Mouse (Mus musculus): ENCODE results near the gene Nucb1.
"Not testable (repeated sequence)": the region's sequence is repeated elsewhere in the genome, so short reads cannot be mapped to it uniquely, and the experiment has no call there.

Nucb1 gene

GRCm38 (mm10) chr7:45524841-45525621 lies 14.8 kb upstream of the Nucb1 start:
- peak in 1 of 2 experiments; percentile 21 for DNase-seq (ENCODE audit: low spot score in 2 of 2)

DNA sequence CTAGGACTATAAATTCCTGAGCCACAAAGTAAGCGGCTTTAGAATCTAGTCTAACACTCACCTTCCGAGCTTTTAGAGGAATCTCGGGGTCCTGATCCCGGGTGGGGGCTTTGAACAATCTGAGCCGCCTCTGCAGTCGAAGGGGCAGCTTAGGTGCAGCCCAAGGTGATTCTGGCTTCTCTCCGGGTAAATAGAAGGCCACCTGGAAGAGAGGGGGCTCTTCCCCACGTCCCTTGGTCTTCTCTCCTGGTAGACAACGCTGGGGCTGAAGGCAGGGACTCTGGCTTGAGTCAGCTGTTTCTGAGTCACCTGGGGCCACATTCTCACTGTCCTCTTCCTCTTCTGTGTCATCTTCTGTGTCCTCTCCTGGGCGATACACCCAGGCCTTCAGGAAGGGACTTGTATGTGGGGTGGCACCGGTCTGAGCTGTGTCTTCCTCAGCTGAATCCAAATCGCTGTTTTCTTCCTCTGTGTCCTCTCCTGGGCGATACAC lies 13.5 kb upstream of the Nucb1 start:
- no peak for DNase-seq (ENCODE audit: low spot score in 2 of 2)

GRCm38 (mm10) chr7:45522957-45523676 lies 12.9 kb upstream of the Nucb1 start:
- DNase-seq (ENCODE audit: low spot score in 2 of 2): no peak

DNA sequence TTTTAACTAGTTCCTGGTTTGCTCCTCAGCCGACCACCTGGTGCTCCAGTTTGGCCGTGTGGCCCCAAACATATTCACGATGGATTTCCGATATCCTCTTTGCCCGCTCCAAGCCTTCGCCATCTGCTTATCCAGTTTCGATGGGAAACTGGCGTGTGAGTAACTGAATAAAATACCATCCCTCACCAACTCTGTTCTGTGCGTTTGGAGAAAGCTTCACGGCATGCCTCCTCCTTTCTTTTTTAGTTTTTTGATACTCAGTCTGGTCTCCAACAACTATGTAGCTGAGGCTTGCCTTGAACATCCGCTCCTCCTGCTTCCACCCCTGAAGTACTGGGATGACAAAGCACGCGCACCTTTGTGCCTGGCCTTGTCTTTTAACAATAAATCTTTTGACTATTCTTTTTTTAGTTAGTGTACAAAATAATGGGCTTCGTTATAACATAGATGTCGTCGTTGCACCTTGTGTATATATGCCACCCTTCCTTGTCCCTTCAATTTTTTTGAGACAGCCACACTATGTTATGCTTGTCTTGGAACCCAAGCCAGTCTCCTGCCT lies 12.1 kb upstream of the Nucb1 start:
- DNase-seq (ENCODE audit: low spot score in 2 of 2): no peak

GRCm38 (mm10) chr7:45521728-45522184 lies 11.6 kb upstream of the Nucb1 start:
- peak; percentile 91 to 94 for DNase-seq (ENCODE audit: low spot score in 2 of 2)

DNA sequence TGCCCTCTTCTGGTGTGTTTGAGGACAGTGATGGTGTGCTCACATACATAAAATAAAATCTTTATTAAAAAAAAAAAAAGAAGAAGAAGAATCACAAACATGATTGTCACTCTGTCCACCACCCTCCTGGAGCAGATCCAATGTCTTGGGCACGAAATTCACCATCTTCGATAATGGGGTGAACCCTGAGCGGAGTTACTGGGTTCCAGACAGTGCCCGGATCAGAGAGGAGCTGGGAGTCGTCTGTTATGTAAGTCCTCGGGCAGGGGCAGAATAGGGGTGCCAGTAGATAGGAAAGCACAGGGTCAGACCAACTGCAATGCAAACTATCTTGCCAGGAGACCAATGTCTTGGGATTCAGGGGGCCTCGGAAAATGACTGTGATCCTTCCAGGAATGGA lies 10.4 kb upstream of the Nucb1 start:
- DNase-seq (ENCODE audit: low spot score in 2 of 2): no peak

DNA sequence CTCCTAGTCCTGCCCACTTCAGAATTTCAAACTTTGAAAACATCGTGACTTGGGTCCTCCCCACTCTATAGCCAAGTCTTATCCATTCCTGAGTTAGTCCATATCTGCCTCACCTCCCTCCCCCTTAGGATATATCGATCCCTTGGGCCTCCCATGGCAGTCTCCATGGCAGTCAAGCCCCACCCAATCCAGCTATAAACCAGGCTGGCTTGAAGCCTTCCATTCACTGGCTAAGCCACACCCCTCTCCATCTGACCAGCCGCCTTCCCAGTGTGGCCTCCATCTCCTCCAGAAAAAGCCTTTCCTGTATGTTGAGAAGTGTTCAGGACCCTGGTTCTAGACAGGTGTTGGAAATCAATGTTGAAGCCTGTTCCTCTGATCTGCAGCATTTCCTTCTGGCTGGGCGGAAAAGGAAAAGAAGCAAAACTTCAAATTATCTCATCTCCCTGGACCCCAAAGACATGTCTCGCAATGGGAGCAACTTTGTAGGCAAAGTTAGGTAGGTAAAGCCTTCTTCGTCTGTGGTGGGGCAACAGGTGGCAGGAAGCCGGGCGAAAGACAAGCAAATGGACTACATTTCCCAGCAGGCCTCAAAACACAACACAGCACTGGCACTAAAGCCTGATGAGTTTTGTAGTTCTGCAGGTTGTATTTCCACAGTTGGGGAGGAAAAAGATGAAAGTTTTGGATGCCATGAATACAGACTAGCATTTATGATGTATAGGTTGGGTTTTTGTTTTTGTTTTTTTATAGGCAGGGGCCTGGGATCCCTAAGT lies 9.3 kb upstream of the Nucb1 start:
- DNase-seq (ENCODE audit: low spot score in 2 of 2): no peak

DNA sequence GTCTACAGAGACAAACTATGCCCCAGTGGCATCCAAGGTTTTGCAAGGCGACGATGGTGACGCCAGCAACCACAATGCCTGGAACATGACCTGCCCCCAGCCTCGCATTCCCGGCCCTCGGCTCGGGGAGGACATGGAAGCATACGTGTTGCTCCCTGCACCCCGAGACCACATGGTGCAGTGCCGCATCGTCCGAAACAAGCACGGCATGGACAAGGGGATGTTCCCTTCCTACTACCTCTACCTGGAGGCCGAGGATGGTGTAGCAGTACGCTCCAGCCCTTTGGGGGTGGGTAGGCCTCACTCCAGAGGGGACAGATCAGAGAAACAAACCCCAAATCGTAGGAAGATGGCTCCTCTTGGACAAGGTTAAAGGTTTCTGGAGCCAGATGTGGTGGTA lies 8.4 kb upstream of the Nucb1 start:
- DNase-seq (ENCODE audit: low spot score in 2 of 2): no peak

- DNase-seq (ENCODE audit: low spot score in 2 of 2): not testable (repeated sequence)
Measured at GRCm38 (mm10) chr7:45516846-45517245, 6.6 kb upstream of the Nucb1 start.

- no peak for DNase-seq (ENCODE audit: low spot score in 2 of 2)
Measured at GRCm38 (mm10) chr7:45515436-45515835, 5.2 kb upstream of the Nucb1 start.

DNA sequence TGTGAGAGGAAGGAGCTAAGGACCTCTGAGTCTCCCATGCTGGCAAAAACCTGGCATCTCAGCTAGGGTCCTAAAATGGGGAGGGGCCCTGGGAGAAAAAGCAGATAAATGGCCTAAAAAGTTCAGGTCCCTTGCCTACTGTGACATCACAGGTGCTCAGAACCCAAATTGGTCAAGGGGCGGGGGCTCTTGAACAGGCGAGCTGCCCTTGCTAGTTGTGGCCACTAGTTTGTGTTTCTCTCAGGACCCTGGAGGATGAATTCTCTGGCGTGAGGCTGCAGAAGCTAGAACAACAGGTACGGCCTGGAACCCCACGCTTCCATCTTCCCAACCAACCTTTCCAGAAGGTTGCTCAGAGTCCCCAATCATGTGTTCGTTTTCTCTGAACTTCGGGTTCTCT lies 4.2 kb upstream of the Nucb1 start:
- no peak for DNase-seq (ENCODE audit: low spot score in 2 of 2)

DNA sequence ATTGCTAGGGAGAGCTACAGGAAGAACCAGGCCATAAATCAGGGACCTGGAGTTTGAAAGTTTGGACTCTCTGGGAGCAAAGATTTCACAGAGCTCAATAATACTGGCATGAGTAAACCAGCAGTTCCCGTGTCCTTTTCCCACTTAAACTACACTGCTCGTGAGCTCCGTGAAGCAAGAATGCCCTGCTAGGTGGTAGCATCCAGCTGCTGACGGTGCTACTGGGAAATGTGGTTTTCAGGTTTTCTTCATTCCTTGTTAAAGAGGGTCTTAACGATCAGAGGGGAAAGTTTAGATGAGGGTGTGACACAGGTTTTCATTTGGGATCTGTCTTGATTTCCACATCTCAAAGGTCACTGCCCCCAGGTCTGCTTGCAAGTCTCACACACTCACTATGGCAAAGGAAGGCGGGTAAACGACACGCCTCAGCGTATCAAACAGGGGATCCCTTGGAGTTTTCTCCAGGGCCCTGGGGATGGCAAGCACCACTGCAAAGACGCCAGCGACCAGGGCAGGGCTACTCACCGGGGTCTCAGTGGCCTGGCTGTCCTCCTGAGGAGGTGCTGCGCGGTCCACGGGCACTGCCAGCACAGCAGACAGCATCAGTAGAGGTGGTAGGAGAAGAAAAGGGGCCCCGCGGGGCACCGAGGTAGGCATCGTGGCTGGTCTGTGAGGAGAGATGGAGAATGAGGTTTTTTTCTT lies 874 bp downstream of the Nucb1 start:
- DNase-seq (ENCODE audit: low spot score in 2 of 2): no peak

DNA sequence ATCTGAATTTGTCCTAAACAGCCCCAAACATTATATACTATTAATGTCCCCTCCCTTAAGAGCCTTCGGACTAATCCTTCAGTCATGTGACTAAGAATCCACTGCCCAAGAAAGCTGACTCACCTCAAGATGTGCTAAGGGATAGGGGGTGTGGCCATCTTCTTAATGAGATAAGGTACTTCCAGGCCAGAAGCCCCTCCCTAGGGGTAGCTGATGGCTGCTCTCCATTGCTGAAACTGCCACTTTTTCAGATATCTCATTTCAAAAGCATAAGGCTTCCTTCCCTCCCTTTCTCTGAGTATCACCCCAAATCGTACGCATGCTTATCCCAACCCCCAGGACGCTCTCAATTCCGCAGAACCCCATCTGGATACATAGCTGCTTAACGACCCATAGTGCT lies 1.6 kb downstream of the Nucb1 start:
- DNase-seq (ENCODE audit: low spot score in 2 of 2): no peak

GRCm38 (mm10) chr7:45507583-45507982 lies 2.6 kb downstream of the Nucb1 start:
- DNase-seq (ENCODE audit: low spot score in 2 of 2): no peak

DNA sequence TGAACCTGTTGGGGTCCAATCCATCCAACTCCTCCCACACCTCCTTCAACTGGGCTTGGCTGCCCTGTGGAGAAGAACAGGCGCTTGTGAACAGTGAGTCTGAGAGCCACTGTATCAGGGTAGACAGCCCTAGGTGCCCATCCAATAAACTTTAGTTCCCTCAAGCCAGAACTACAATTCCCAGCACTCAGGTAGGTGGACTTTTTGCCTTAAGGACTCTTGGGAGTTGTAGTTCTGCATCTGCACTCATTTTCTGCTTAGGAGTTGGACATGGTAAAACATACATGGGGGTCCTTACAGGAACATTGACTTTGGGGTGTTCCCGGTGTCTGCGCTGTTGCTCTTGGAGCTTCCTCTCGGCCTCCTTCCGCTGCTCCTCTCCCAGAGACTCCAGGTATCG lies 11.8 kb downstream of the Nucb1 start:
- DNase-seq (ENCODE audit: low spot score in 2 of 2): no peak

GRCm38 (mm10) chr7:45494548-45494947 lies 15.7 kb downstream of the Nucb1 start:
- DNase-seq (ENCODE audit: low spot score in 2 of 2): no peak

DNA sequence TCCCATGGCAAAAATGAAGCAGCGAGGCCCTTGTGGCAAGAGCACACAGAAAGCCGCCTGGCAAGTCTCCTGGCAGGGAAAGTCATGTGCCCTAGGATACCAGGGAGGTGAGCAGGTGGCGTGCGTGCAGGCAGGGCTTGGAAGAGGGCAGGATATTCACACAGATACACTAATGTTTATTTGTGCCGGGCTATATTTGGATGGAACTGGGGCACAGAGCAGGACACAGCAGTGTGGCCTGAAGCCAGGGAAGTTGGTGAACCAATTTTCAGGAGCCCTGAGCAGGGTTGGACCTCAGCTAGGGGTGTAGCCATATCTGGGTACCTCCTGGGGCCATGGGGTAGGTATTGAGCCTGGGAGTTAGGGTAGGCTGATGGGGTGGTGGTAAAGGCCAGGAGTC lies 17.3 kb downstream of the Nucb1 start:
- no peak for DNase-seq (ENCODE audit: low spot score in 2 of 2)

DNA sequence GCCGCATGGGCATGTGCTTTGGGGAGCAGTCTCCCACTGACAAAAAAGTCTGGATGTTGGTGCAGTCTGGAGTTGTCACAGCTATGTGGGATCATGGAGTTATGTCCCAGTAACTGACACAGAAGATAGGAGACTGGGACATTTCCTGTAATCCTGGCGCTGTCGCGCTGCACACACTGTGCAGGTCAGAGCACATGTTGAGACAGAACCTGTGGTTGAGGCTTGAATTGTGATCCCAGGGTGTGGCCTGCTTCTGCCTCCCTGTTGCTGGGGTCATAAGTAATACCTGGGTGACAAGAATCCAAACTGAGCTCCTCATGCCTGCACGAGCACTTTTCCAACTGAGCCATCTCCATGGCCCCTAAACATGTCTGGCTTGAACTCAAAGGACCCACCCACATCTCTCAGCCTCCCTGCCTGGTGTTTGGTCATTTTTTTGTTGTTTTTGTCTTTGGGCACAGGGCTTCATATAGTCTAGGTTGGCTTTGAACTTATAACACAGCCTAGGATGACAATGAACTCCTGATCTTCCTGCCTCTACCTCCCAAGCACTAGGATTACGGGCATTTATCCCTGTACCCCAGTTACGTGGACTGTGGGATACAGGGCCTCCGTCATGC lies 17.9 kb downstream of the Nucb1 start:
- no peak for DNase-seq (ENCODE audit: low spot score in 2 of 2)

DNA sequence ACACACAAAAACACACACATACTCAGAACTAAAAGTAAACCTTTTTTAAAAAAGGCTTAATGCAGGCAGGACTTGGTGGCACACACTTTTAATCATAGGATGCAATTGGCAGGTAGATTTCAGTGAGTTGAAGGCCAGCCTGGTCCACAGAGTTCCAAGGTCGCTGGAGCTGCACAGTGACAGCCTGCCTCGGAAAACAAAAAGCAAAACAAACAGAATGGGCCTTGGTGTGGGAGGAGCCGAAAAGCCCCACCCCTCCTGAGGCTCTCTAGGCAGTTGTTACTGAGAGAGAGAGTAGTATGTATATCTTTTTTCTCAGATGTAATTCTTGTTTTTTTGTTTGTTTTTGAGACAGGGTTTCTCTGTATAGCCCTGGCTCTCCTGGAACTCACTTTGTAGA lies 18.9 kb downstream of the Nucb1 start:
- no peak for DNase-seq (ENCODE audit: low spot score in 2 of 2)

DNA sequence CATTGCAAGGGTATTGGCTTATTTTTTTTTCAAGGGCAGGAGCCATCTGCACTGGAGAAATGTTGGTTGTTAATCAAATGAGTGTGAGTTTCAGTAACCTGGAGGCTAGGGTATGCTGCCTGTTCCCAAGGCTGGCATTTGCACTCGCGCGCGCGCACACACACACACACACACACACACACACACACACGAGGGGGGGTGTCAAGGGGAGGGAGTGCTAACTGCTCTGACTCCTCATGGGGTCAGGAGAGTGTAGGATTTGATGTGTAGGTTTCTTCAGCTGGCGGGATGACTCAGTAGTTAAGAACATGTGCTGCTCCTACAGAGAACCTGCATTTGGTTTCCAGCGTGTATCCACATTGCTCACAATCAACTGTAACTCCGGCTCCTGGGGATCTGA lies 19.4 kb downstream of the Nucb1 start:
- peak; percentile 46 for DNase-seq (ENCODE audit: low spot score in 2 of 2)

- DNase-seq (ENCODE audit: low spot score in 2 of 2): no peak
Measured at GRCm38 (mm10) chr7:45489578-45489977, 20.6 kb downstream of the Nucb1 start.
